Mouse (Mus musculus) cerebellum, adult 8-10 months (tissue): ENCODE measurements around the gene Fam107b.

ENCODE experiments used
- DNase-seq: peaks from one replicate; pipeline ENCODE4 v3.0.0; 2022

The Fam107b gene

GRCm38 (mm10) chr2:3608868-3609854 lies 38.9 kb downstream of the Fam107b start:
- no peak for DNase-seq

DNA sequence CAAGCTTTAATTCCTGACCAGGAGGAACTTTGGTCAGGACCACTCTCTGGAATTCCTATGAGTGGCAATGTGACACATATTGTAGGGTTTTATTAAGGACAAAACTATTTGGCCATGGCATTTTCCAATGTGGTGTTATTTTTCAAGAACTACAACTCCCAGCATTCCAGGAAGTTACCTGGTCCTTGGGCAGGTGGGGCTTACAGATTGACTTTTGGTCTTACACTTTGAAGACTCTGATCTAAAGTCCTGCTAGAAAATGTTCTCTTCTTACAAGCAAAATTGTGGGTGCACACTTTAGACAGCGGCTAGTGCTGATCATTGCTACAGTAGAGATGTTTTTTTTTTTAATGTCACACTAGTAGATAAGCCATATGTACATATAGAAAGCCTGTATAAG lies 48.2 kb downstream of the Fam107b start:
- no peak for DNase-seq

DNA sequence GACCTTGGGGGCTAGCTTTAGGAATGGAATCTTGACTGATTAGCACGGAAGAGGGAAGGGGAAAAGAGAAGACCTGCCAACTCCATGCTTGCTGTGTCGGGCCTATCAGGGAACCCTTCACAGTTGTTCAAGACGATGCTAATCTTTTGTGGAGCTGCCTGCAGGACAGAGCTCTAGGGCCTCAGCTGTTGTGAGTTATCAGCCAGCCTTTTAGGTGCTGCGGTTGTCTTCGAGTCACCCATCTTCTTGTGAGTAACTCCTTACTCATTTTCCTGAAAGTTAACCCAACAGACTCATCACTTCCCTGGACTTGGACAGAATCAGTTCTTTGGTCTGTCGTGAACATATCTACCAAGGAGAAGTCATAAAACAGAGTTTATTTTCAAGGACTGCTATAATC lies 51.3 kb downstream of the Fam107b start:
- DNase-seq, result no peak

GRCm38 (mm10) chr2:3622158-3622557 lies 51.9 kb downstream of the Fam107b start:
- DNase-seq, result no peak

DNA sequence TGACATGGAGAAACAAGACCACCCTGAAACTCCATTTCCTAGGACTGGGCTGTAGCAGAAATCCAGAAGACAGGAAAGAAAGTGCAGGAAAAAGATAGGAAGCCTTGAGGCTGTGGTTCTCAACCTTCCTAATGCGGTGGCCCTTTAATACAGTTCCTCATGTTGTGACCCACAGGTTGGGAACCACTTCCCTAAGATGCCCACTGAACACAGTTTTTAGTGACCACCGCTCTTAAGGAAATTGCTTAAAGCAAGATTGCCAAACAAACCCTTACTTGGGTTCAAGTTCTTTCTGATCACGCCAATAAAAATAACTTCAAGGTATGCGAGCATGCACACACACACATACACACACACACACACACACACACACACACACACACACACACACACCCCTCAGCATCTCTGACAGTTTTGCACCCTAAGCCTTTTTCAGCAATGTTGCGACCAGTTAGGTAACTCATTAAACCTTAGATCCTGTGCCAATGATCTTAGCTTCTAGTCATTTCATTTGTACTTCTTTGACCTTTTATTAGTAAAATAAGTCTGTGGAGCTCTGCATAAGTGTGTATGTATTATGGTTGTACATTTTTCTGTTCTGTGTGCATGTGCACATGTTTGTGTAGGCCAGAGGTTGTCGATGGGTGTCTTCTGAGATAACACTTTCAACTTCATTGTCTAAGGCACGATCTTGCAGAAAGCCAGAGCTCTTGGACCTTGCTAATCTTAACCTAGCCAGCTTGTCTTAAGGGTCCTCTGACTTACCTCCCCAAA lies 53.1 kb downstream of the Fam107b start:
- DNase-seq, result no peak

GRCm38 (mm10) chr2:3623981-3624584 lies 53.8 kb downstream of the Fam107b start:
- DNase-seq, result no peak

- no peak for DNase-seq
These were observed 58.8 kb downstream of the Fam107b start for GRCm38 (mm10) chr2:3629096-3629495.

DNA sequence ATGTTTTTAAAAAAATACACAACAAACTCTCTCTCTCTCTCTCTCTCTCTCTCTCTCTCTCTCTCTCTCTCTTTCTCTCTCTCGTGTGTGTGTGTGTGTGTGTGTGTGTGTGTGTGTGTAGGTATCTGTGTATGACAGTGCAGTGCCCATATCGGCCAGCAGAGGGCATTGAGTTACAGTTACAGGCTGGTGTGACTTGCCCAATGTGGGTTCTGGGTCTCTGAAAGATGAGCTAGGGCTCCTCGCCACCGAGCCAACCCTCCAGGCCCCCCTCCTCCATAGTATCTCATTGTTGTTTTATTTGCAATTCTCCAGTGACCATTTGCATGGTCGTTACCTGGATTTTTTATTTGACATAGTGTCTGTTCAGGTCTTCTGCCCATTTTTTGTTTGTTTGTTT lies 59.5 kb downstream of the Fam107b start:
- no peak for DNase-seq

GRCm38 (mm10) chr2:3630769-3631477 lies 60.6 kb downstream of the Fam107b start:
- no peak for DNase-seq

DNA sequence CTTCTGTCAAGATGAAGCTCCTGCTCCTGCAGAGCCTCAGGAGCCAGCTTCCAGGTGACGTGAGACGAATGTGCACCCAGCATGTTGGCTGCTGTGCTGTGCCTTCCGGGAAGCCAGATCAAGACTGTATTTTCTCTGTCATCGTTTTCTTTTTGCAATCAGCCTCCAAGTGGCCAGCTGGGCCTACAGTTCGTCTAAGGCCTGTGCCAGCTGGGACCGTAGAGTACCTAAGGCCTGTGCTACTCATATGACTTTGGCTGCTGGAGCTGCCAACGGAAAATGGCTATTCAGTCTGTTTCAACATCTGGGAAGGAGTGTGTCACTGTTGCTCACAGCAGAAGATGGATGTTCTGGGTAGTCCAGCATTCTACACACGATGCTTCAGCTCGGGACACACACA lies 62.8 kb downstream of the Fam107b start:
- no peak for DNase-seq

DNA sequence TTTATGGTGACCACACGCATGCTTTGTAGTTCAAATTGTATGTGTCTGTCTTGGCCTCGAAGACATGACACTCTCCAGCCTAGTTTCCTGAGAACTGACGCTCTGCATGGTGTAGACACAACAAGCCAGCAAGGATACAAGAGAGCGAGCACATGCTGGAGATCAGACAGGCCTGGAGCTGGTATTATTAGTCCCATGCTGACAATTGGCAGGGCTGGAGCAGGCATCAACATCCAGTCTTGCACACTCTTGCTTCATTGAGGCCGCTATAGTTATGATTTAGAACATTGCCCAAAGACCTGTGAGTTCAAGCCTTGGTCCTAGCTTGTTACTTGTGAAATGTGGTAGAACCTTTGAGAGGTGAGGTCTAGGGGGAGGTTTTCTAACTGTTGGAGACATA lies 66.5 kb downstream of the Fam107b start:
- DNase-seq, result no peak

DNA sequence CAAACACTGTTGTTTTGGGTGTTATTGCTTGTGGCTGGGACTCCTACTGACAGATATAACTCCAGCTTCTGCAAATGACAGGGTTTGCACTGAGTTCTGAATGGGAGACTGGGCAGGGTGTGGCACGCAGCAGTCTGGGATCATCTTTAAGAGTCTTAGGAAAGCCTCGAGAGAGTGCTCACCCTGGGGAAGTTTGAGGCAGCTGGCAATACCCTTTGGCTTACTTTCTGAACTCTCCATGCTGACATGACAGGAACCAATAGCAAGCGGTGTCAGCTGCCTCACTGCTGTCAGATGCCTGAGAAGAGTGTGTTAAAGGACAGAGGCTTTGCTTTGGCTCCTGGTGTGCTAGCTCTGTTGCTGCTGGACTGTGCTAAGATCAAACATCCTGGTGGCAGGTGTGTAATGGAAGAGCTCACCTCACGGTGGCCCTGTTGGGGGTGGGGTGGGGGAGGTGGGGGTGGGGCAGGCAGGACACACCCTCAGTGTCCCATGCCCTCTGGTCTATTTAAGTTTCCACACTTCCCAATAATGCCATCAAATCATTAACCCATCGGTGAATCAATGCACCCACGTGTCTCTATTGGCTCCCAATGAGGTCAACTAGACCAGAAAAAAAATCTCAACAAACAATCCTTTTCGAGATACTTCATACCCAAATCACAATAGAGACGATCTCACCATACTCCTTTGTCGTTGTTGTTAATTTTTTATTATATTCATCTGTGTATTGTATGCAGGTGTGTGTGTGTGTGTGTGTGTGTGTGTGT lies 70.9 kb downstream of the Fam107b start:
- no peak for DNase-seq

DNA sequence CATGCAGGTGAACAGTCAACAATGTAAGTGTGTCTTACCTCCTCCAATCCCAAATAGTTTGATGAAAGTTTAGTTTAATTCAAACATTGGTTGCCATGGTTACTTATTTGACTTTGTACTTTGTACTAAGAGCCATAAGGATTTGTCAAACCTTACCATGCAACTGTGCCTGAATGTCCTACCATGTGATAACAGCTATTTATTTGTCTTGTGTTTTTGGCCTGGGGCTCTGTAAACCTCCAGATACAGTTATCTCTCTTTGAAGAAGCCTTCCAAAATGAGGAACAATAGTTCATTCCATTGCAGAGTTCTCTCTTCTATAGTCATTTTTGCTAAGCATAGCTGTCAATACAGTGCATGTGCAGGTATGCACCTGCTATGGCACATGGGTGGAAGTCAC lies 72.7 kb downstream of the Fam107b start:
- DNase-seq, result no peak

DNA sequence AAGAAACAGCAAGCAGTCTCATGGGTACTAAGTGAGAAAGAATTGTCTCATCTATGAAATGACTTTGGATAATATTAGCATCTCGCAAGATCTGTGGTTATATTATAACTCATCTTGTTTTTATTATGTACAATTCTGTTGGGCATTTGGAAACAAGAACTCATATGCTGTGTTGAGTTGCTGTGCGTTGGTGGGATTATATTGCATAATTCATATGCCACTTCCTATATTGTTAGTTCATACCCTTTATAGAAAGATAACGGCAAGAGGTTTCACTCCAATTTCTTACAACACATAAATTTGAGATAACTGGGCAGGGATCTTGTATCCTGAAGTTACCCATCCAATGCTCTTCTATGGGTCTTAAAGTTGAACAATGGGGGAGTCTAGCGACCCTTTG lies 75.5 kb downstream of the Fam107b start:
- DNase-seq, result no peak

GRCm38 (mm10) chr2:3649171-3649570 lies 78.9 kb downstream of the Fam107b start:
- DNase-seq, result no peak

DNA sequence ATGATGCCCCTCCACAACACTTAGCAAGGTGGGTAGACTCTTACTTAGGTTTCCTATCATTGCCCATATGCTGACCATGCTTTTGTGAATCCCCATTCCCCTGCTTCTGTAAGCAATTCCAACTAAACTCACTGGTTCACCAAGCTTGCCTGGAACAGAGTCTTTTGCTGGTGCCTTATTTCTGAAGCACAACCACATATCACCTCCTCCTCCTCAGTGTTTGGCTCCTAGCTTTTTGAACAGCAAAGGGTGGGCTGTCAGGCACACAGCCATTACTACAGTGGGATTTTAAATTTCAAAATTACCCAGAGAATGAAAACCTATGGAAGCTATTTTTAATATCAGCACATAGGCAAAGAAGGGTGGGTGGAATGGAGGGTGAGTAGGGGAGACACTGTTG lies 84.3 kb downstream of the Fam107b start:
- DNase-seq, result no peak

DNA sequence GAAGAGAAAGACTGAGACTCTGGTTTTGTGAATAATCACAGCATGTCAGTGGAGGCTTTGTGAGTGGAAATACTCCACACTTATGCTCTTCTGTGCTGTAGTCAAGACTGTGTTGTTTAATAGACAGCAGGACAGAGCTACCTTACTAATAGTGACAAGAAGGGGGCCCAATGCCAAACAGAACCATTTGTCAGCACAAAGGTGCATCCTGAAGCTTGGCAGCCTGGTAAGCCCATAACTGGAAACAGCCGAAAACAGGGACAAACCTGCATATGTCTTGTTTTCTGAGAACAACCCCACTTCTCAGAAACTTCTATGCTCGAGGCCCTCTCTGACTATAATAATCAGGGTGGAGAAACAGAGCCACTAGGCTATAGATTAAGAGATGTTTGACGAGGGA lies 85.8 kb downstream of the Fam107b start:
- peak; percentile 20 for DNase-seq

GRCm38 (mm10) chr2:3656834-3657233 lies 86.5 kb downstream of the Fam107b start:
- no peak for DNase-seq

DNA sequence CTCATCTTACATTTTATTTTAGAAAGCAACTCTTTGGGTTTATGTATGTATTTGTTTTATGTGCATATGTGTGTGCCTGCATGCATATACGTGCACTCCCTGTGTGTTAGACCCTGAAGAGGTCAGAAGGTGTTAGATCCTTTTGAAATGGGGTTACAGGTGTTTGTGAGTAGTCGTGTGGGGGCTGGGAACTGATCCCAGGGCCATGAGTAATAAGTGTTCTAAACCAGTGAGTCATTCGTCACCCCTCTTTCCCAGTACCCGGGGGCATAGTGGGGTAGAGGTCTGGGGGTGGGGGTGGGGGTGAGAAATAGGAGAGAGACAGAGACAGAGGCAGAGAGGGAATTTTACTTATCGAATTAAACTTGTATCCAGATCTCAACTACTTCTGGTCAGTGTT lies 87.1 kb downstream of the Fam107b start:
- no peak for DNase-seq

DNA sequence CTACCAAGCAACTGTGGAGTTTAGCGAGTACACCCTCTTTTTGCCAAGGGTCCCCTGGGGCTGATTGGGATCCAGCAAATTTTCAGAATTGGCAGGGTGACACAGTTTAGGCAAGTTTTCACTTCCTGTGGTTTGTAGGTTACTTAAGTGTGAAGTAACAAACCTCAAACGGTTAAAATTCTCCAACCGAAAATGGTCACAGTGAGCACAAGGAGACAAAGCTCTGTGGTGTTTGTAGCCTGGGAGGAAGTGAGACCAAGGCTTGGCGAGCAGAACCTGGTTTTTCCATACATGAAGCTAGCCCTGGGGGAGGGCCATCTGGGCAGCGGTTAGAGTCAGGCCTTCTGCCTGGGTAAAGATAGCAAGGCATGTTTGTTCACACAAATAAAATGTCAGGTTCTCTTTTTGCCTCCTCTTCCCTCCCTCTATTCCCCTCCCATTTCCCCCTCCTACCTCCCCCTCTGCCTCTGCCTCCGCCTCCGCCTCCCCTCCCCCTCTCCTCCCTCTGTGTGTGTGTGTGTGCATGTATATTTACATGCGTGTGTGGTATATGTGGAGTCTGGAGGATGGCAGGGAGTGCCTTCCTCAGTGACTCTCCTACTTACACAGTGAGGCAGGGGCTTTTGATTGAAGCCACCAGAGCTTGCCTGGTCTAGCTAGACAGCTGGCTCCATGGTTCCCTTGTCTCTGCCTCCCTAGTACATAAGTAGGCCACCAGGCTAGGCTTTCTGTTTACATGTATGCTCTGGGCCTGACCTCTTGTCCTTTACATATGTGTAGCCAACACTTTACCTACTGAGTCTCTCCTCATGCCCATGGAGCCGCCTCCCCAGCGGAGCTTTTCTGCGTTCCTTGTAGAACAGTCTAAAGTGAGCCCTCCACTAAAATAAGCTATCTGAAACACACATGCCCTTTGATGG lies 87.8 kb downstream of the Fam107b start:
- no peak for DNase-seq

- no peak for DNase-seq
These were observed 88.6 kb downstream of the Fam107b start for GRCm38 (mm10) chr2:3658900-3659299.
